Mouse (Mus musculus) small intestine, adult 2 months (tissue): ENCODE data around the gene Tdrd1.

Experiments
- CTCF ChIP-seq: fragments of 200-500 bp; IDR thresholded peaks from 2 replicates; pipeline ENCODE4 v1.5.1; 2012; ENCODE audit warnings: low read depth, mild to moderate bottlenecking, control low read depth, inconsistent platforms, low read length, moderate library complexity, mixed read lengths; ENCODE audit not compliant: insufficient replicate concordance, insufficient read length; ENCODE audit errors: extremely low read depth
- POLR2A ChIP-seq: fragments of 200-500 bp; IDR thresholded peaks from 2 replicates; pipeline ENCODE4 v1.6.1; 2012; ENCODE audit warnings: low read depth, mild to moderate bottlenecking, control low read depth, inconsistent platforms, low read length, moderate library complexity

- TF ChIP-seq CTCF (no peak), POLR2A (no peak)
Measured at GRCm38 (mm10) chr19:56821040-56821797, 4.8 kb upstream of the Tdrd1 start.
